Mouse (Mus musculus) layer of hippocampus, adult 9-11 months (tissue): ENCODE results near the gene Atp1a4.

Experiments used
- DNase-seq: peaks from one replicate; pipeline ENCODE4 v3.0.0; 2022

Atp1a4 gene

DNA sequence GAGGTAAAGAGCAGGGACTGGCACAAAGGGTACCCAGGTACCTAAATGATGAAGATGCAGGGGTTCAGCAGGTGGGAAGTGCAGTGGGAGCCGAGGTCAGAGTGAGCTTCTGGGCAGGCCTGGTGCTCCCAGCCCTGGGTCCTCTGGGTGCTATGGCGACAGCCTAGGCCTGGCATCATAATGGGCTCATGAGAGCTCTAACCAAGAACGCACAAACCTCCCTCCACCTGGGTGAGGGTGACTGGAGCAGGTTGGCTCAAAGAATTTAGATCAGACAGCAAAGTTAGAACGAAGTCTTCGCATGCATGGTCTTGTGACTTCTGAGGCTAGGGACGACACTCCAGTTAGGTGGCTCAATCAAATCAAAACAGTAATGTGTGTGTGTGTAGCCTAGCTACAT lies at the start of gene Atp1a4:
Gene Atp1a4 (minus strand): TSS at position 101 of the 400 bp plus-strand sequence.
- DNase-seq, result no peak

DNA sequence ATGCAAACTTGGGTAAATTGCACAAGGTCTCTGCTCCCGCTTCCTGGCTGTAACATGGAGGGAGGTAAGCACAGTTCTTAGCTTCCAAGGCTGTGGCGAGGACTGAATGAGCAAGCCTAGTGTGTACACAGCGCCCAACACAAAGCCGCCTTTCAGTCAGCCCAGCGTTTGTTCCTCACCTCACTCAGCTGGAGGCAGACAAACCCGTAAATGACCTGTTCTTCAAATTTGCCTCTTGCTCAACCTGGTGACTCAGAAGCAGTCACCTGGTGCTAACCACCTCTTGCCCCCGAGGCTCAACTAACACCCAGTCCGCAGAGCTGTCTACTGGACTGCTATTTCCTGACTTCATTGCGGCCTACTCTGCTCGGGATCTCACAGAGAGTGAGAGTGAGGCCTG lies 49.7 kb upstream of the Atp1a4 start:
- no peak for DNase-seq

DNA sequence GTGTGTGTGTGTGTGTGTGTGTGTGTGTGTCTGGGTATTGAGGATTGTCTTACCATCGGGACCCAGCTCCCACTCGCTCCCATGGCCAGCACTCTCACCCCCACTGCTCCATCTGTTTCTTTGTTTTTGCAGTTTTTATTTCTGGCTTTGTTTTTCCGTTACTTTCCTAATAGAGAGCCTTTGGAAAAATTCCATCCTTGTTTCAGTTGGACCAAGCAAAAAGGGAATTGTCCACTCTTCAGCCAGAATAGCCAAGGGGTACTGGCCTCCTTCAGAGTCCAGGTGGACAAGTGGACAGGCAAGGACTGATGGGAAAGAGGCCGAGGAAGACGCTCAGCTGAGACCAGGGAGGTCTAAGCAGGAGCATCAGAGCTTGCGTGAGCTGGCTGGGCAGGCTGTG lies 48.7 kb upstream of the Atp1a4 start:
- DNase-seq, result no peak

DNA sequence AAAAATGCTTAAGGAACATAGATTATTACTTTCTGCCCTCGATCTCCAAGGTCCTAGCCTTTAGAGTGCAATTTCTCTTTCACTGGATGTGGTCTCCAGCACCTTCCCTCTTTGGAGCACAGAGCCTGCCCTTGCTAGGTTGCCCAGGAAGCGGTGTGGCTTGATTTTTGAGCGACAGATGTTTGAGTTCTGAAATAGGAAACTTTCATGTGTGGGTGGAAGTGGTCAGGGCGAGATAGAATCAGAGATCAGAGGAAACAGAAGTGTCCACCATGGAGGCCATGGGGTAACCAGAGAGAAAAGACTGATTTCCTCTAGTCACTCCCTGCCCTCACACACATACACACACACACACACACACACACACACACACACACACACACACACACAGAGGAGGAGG lies 48.0 kb upstream of the Atp1a4 start:
- no peak for DNase-seq

DNA sequence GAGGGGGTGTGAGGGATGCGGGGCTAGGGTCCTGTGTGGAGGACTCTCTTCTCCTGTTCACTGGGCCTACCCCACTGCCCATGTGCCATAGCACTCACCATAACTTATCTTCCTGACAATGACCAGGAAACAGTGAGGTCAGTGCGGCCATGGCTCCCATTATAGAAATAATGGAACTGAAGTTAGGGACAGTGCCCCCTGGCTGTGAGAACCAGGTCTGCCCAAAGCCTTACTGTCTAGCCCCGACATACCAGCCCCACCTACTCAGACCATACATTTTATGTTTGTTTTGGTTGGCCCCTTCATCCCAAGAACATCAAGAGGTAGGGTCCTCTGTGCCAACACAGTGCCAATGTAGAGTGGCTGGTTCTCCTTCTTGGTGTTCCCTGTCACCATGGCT lies 47.4 kb upstream of the Atp1a4 start:
- no peak for DNase-seq

DNA sequence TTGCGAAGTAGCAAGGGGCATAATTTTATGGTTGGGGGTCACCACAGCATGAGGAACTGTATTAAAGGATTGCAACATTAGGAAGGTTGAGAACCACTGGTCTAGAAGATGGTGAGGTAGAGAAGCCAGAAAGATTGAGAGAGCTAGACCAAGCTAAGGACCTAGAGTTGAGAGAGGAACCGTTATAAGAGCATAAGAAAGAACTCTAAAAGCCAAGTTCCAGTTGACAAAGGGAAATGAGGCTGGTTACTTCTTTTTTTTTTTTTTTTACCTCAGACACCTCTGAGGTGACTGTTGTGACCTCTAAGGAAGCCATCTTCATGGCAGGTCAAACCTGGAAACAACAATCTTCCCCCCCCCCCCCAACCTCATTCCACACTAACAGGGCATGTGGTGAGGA lies 46.9 kb upstream of the Atp1a4 start:
- no peak for DNase-seq

DNA sequence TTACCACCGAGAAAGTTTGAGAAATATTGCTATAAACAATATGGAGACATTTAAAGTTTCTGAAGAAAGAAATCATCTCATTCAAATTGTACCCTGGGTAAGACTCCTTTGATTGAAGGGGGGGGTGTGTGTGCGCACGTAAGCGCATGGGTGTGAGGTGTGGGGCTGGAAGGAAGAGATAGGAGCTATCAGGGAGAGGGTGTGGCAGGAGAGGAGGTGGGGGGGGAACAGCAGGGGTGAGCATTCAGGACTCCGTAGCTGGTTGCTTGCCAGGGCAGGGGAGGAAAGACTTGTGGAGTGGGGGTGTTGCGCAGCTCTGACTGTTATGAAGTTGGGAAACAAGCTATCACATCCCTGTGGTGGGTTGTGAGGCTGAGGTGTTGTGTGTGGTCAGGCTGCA lies 46.2 kb upstream of the Atp1a4 start:
- no peak for DNase-seq

DNA sequence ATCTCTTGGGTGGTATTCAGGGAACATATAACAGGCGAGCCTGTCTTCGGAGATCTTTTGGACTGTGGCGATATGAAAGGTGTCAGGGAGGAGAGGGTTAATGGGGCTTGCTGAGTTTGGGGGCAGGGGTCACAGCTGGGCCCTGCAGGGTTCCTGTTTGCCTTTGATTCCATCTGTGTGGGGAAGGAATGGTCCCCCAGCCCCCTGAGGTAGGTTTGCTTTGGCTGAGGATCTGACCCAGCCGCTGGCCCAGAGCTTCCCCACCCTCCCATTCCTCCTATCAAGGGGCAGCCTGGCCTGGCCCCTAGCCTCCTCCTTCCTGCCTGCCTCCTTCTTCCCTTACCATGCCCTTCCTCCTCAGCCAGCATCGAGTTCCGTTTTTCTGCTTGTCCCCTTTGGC lies 44.6 kb upstream of the Atp1a4 start:
- no peak for DNase-seq

DNA sequence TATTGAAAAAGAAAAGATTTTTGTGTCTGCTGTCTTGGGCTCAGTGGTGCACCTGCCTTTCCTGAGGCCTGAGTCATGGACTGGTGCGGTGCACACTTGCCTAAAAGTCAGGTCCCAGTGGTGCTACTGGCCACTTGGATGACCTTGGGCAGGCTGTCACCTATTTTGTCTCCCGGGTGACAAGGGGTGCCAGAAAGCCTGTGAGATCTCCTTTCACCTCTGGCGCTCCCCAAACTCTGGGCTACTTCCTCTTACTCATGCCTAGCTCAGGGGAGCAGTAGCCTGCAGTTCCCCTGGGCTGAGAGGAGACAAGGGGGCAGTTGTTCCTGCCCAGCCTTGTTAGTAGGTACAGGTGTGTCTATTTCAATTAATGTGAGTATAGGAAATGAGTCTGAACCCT lies 44.1 kb upstream of the Atp1a4 start:
- DNase-seq, result no peak

DNA sequence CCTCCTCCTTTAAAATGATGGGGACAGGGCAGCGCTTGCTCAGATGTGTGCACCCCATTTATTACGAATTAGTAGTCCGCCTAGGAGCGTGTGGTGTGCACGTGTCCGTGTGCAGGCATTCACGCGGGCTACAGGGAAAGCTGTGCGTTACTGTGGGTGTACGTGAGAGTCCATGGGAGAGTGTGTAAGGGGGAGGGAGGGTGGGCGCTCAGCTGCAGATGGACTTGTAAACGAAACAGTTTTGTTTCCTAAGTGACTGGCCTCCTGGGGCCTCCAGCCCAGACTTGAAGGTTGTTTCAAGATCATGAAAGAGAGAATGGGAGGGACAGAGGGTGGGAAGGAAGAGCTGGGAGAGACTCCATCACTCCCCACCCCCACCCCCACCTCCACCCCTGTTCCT lies 43.0 kb upstream of the Atp1a4 start:
- no peak for DNase-seq

DNA sequence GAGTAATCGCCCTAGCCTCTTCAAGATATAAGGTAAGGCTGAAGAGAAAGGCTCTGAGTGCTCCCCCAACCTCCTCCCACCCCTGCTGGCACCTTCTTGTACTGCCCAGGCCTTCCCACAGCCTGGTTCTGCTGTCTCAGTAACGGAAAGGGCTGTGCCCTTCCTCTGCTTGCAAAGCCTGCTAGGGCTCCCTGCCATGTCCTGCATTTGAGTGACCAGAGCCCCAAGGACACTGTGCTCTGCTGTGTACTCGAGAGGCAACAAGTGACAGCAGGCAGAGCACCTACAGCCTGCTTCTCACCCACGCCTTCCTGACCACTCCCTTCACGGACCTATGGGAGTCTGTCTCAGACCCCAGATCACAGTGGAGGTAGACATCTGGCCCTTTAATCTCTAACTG lies 42.0 kb upstream of the Atp1a4 start:
- DNase-seq, result no peak

DNA sequence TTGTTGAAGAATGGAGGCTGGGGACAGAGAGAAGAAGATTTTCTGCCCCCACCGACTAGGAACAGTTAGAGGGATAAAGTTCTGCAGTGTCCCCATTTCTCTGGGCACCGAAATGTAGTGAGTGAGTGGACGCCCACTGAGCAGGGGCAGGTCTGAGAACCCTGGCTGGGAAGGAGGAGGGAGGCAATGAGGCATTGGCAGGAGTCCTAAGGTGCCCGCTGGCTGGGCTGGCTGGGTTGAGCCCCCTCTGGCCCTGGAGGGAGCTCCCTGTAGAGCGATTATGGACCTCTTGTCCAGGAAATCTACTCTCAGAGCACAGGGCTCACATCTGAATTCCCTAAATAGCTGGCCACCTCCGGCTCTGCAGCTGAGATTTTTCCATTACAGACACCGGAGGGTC lies 41.3 kb upstream of the Atp1a4 start:
- no peak for DNase-seq

DNA sequence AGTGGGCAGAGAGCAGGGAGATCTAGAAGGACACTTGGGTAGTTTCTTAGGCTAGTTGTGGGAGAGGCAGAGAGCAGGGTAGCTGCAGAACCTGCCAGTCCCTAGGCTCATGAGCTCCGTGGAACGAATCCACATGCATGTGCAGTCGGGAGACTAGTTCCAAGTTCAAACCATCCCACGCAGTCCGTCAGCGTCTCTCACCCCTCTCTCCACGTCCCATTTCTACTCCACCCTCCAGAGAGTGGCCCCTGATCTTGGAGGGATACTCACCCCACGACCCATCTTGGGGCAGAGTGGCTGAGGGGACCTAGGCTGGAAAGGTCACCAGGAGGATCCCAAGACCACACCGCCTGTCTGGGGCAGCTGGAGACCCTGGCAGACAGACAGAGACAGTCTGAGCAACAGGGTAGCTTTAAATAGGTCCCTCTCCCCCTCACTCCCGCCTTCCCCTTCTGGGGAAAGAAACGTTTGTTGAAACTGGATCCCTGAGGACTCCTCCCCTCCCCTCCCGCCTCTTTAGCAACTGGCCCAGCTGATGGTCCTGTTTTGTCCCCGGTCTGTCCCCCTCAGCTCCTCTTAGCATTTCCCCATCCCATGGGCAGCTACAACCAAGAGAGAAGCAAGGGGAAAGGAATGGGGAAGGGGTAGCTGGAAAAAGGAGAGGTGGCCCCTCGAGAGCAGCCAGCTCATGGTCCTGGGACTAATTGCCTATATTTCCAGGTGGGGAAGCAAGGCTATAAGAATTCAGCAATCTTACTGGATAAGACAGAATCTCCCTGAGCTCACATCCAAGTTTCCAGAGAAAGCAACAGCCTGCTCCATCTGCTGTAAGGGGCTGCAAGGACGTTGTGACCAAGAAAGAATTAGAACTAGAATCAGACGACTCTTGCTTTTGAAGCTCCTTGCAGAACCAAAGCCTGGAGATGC lies 39.7 kb upstream of the Atp1a4 start, which contains the start of gene Atp1a2:
Gene Atp1a2 (minus strand): TSS at position 454 of the 927 bp plus-strand sequence.
- DNase-seq, result no peak

DNA sequence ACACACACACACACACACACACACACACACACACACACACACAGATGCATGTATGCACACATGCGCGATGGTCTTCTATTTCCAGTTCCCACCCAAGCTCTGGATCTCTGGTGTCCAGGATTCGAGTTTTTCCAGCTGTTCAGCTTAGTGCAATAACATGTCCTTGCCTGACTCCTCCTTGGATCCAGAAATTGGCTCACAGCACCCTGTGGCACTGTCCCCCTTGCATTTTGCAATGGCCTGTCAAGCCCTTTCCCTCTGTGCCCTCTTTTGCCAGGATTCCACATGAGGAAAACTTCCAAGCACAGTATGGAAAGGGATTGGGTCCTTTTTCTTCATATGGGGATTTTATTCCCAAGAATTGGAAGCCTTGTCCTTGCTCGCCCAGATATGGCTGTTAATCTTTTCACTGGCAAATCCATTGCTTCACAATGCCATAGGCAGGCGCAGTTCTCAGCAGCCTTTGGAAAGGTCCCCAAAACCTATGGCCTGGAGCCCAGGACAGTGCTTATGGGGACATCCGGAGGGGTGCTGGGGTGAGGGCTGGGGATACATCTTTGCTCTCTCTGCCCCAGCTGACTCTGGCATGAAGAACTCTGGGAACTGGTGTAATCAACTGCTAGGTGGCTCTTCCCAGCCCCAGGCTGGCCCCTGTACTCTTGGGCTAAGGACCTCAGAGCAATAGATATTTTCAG lies 38.7 kb upstream of the Atp1a4 start:
- DNase-seq, result no peak

DNA sequence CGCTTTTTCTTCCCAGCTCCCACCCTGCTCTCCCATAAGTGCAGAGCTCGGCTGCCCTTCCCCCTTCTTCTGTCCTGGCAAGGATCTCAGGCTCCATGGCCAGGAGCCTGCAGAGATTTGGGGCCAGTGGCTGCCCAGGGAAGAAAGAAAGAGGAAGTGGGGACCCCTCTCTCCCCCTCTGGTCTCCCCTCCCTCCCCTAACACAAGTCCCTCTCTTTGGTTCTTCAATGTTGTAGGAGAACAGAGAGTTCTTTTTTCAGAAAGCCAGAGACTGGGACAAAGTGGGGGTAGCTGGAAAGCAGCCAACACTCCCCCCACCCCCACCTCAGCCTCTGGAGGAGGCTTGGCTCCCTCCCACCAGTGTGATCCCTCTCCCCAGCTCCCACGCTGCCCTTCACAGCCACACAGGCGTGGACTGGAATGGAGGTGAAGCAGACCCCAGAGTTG lies 37.6 kb upstream of the Atp1a4 start:
- DNase-seq, result no peak

DNA sequence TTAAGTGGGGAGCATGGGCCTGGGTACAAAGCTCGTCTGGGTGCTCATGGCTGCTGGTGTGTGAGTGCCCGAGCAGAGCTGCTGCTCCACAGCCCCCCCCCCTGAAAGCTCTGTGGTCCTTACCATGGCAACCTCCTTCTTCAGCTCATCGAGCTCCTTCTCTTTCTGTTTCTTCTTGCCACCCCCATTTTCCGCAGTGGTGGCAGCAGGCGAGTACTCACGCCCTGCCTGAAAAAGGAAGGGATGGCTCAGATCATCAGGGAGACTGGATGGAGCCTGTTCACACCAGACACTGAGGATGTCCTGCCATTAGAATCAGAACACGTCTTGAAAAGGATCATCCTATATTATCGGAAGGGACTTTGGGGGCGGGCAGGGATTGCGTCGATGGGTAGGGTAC lies 35.2 kb upstream of the Atp1a4 start:
- DNase-seq, result no peak

DNA sequence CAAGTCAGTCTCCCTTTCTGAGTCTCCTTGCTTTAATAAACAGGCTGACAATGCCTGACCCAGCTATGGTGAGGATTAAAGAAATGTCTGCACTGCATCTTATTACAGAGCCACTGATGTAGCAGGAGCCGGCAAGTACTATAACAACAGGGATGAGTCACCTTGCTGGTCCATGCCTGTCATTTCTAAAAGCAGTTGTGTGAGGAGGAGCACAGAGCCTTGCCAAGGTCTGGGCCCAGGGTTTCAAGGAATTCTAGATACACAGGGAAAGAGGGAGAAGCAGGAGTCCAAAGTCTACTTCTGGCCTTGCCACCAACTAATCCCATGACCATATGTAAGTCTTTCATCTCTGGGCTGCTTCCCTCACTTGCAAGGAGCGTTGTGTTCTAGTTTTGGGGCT lies 34.7 kb upstream of the Atp1a4 start:
- no peak for DNase-seq

DNA sequence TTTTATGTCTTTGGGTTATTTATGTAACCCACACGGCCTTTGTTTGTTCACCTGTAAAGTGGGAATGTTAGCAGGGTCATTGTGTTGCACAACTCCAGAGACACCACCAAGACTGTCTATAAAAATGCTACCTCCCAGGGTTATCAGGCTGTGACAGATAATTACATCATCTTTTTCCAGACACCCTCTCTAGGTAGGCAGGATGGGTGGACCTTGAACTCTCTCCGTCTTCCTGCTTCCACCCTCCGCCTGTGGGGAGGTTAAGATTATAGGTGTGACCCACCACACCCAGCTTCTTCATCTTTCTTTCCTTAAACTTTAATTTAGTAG lies 31.4 kb upstream of the Atp1a4 start:
- DNase-seq, result no peak

DNA sequence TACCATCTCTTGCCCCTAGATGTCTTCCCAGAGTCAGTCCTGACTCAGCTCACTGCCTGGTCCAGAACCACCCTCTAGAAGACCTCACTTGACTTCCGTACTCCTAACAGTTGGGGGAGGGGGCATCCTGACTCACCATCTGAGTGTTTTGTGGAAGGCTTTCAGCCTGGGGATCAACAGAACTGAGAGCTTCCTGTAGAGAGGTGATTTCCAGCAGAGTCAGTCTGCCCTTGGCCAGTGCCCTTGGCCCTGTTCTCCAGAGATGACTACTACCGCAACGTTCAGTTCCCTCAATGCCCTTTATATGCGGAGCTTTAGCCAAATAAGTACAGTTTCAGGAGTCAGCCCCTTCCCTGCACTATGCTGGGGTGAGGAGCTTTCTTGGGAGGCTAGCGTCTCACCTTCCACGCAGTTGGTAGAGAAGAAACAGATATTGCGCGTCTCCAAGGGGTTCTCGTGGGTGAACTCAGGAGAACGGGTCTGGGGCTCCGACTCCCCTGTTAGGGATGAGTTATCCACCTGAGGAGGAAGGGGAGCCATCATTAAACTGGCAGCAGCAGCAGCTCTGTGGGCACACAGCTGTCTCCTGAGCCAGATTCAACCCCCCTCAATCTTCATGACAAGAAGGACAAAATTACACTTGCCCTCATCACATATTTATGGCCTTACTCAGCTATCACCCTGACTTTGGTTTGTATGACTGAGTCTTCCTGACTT lies 30.8 kb upstream of the Atp1a4 start:
- DNase-seq, result no peak

DNA sequence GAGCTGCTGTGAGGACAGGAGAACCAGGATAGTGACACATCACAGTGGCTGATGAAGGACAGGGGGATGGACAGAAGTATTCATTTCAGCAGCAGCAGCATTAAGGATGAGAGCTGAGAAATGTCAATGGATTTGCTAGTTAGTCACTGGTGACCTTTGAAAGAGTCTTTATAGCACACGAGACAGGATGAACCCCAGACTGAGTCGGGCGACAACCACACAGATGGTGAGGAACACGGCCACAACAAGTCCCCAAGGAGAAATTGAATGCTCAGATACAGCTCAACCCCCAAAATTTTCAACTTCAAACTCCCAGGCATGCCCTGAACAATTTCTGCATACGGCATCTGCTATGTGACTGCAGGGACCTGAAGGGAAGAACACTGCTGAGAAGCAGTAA lies 28.5 kb upstream of the Atp1a4 start:
- DNase-seq, result no peak

DNA sequence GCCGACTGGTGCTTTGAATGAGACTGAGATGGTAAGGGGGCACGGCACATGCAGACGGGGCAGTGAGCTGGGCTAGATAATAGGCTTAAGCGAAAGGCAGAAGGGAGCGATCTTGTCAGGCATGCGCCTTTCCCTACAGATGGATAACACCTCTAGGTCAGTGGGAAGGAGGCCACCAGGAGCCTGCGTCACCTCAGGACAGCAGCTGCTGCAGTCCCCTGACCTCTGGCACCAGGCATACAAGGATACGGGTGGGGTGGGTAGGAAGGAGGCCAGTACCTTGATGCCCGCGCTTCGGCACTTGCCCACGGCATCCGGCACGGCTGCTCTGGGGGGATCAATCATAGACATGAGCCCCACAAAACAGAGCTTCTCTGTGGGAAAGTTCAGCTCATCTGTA lies 26.0 kb upstream of the Atp1a4 start:
- no peak for DNase-seq

DNA sequence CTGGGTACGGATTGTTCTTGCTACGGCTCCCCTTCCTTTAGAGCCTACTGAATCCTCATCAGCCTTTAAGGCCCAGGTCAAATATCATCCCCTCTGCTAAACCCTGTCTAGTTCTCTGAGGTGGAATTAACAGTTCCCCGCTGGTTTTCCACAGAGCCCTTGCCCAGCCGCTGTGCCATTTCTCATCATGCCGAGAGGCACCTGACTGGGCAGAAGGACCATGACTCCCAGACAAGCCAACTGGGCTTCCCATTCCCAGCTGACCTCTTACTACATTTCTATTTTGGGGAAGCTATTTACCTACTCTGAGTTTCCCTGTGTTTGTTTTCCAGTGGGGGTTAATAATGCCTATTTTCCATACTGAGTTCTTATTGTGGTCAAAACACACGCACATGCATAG lies 24.9 kb upstream of the Atp1a4 start:
- no peak for DNase-seq

DNA sequence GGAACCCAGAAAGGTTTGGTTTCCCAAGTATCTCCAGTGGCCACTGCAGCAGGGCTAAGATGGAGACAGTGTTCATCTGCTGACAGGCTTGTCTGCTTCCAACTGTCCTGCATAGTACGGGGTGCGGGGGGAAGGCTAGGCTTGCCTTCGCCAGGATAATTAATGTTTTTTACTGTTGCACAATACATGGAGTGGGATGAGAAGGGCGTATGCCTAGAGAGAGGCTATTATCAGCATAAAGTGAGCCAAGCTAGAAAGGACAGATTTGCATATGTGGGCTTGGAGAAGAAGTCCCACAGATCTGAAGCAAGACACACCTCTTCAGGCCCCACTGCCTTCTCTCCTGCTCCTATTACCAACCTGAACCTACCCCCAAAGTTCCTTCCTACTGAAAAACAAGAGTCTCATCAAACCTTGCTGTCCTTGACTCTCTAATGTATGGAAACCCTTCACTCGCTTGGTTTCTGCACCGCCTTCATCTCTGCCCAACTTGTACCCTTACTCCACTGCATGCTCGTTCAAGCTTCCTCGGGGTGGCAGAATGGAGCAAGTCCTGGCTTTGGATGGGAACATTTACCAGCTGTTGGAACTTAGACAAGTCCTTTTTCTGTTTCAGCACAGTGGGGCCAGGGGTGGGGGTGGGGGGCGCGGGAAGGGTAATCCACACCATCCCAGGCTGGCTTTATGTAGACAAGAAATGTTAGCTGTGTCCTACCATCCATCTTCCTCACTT lies 23.5 kb upstream of the Atp1a4 start:
- DNase-seq, result peak; percentile 60
